Comparison of ENCODE assay signal across 23 mouse cellular contexts in genomic region chr11:109008872-109009271, GRCm38 (mm10).
DNase-seq lines count a peak whose midpoint lies in the region; ATAC-seq and TF ChIP-seq lines count a peak whose summit lies in the region.
"Had no signal": no experiment of that assay in that cellular context is flagged by ENCODE, and none has a peak within 500 bp of the region (broad histone marks: within the 10 kb centered on the region; RNA-seq: fewer than 3 reads in every experiment).

No protein-coding gene starts in this region.

- no peaks in the 10 kb centered on the region for H3K36me3 ChIP-seq in lung, embryonic 14.5 days (ENCODE audit: insufficient read depth)
- H3K36me3 ChIP-seq in lung, postnatal 0 days (ENCODE audit: insufficient read depth, low read length) = no peaks in the 10 kb centered on the region
- H3K36me3 ChIP-seq: G1E had no signal

- no peak for TF ChIP-seq CTCF in lung, embryonic 14.5 days (IDR thresholded peaks at IDR 0.05; ENCODE audit: low read depth)
- TF ChIP-seq CTCF in lung, postnatal 0 days (IDR thresholded peaks at IDR 0.05) = no peak

- WGBS in lung, embryonic 14.5 days = 31% methylated on average over 2 of the region's 2 CpGs
- 37% methylated on average over 2 of the region's 2 CpGs for WGBS in lung, postnatal 0 days

- no peaks in the 10 kb centered on the region for H3K9me3 ChIP-seq in lung, embryonic 14.5 days (ENCODE audit: low read depth, low read length)
- no peaks in the 10 kb centered on the region for H3K9me3 ChIP-seq in lung, postnatal 0 days (ENCODE audit: low read length)

- TF ChIP-seq EP300 in lung, postnatal 0 days (IDR thresholded peaks at IDR 0.05) = no peak

- ATAC-seq in lung, embryonic 14.5 days (ENCODE audit: insufficient read depth) = no peak
- ATAC-seq in lung, postnatal 0 days = no peak
- ATAC-seq: activated CD4-positive, CD25-positive, alpha-beta regulatory T cell, adult 4 months; CD4-positive, CD25-positive, alpha-beta regulatory T cell, adult 4 months; Patski had no signal

- H3K4me1 ChIP-seq in lung, embryonic 14.5 days (ENCODE audit: insufficient read depth) = no peaks in the 10 kb centered on the region
- H3K4me1 ChIP-seq in lung, postnatal 0 days (ENCODE audit: insufficient read depth, low read depth, low read length) = no peaks in the 10 kb centered on the region

- no peaks in the 10 kb centered on the region for H3K27me3 ChIP-seq in lung, embryonic 14.5 days (ENCODE audit: insufficient read depth, low read length)
- H3K27me3 ChIP-seq in lung, postnatal 0 days (replicated peaks; ENCODE audit: insufficient read depth, low read length) = no peaks in the 10 kb centered on the region
- H3K27me3 ChIP-seq: CH12.LX, Patski had no signal

- no peak overlapping the region for H3K4me3 ChIP-seq in lung, embryonic 14.5 days (ENCODE audit: low read depth, low read length)
- H3K4me3 ChIP-seq in lung, postnatal 0 days (ENCODE audit: low read depth, low read length) = no peak overlapping the region

- H3K27ac ChIP-seq in lung, embryonic 14.5 days (ENCODE audit: low read depth) = no peak overlapping the region
- H3K27ac ChIP-seq in lung, postnatal 0 days (ENCODE audit: low read length) = no peak overlapping the region

- DNase-seq in heart, adult 11 months = peak; percentile 11
- DNase-seq in heart, postnatal 4 days = no peak
- DNase-seq in lung, embryonic 14.5 days = peak; percentile 41
- no peak for DNase-seq in lung, adult 18-20 months
- DNase-seq in lung, postnatal 0 days (ENCODE audit: low spot score) = peak; percentile 38
- DNase-seq in lung, postnatal 14 days = no peak
- DNase-seq in Muller cell, postnatal 12 days (ENCODE audit: inconsistent ontology term) = peak; percentile 62
- no peak for DNase-seq in right cerebral cortex, postnatal 25 days
- DNase-seq: adrenal gland, adult 2 months; adrenal gland, adult 8-10 months; adrenal gland, postnatal 10 days; adrenal gland, postnatal 14 days; adrenal gland, postnatal 25 days; adrenal gland, postnatal 36 days; B cell, adult 2 months; cerebellum, adult 11 months; cerebellum, adult 11-12 months; cerebellum, adult 18-20 months had no signal

- H3K4me2 ChIP-seq in lung, embryonic 14.5 days = no peak overlapping the region
- no peak overlapping the region for H3K4me2 ChIP-seq in lung, postnatal 0 days (replicated peaks; ENCODE audit: low read depth, low read length)

- H3K9ac ChIP-seq in lung, embryonic 14.5 days = no peak overlapping the region
- H3K9ac ChIP-seq in lung, postnatal 0 days (replicated peaks; ENCODE audit: low read depth) = no peak overlapping the region

Comparison
In these comparisons a context has a peak if more than half of its experiments do, and no peak if none do; other contexts are left out.
1. DNase-seq: peak in heart, adult 11 months (single experiment), lung, embryonic 14.5 days (single experiment), lung, postnatal 0 days (single experiment) and Muller cell, postnatal 12 days (single experiment); none in heart, postnatal 4 days (single experiment), lung, adult 18-20 months (0 of 2), lung, postnatal 14 days (single experiment) and right cerebral cortex, postnatal 25 days (single experiment).